Comparison of ENCODE assay signal across 9 mouse cellular contexts in the genomic region with DNA sequence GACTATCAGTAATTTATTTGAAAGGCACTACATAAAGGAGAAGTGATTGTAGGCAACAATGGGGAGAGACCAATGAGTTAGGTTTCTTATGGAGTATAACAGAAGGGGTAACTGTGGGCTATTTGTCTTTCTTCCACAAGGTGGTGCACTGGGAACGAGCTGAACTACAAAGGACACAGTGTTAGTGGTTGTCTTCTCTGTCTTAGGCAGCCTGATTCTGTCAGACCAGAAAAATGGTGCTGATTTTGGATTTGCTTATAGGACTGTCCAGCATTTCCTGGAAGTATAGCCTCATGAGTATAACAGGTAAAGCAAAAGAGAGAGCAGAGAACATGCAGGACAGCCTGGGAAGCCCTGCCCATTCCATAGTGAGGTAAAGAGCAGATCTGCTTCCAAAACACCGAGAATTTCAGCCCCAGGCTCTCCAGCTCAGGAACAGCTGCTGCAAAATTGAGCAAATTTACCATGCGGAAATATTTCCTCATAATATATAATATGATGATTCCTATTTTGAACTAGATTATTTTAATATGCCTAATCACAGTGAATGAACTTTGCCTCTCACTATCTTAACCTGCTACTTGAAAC.
DNase-seq lines count a peak whose midpoint lies in the region; ATAC-seq and TF ChIP-seq lines count a peak whose summit lies in the region.
"Had no signal": no experiment of that assay in that cellular context is flagged by ENCODE, and none has a peak within 500 bp of the region (broad histone marks: within the 10 kb centered on the region; RNA-seq: fewer than 3 reads in every experiment).

No protein-coding gene starts in this region.

- no peaks in the 10 kb centered on the region for H3K36me3 ChIP-seq in ES-Bruce4 (ENCODE audit: control insufficient read depth, insufficient read depth, low read length, poor library complexity, severe bottlenecking)
- H3K36me3 ChIP-seq in hindbrain, embryonic 10.5 days: no peaks in the 10 kb centered on the region
- H3K36me3 ChIP-seq in midbrain, embryonic 11.5 days (ENCODE audit: control insufficient read depth, insufficient read depth, low read length): no peaks in the 10 kb centered on the region
- H3K36me3 ChIP-seq: embryonic facial prominence, embryonic 15.5 days had no signal

- ATAC-seq in midbrain, embryonic 11.5 days (ENCODE audit: low FRiP score): peak; percentile 75; the same call in 1 of the 2 replicates
- no peak for ATAC-seq in inflammation-experienced regulatory T-cells, adult 6 months

- TF ChIP-seq POLR2A in ES-Bruce4 (IDR thresholded peaks at IDR 0.05; ENCODE audit: insufficient read depth, low read length): no peak

- WGBS in hindbrain, embryonic 10.5 days: 49% methylated on average over 3 of the region's 3 CpGs
- WGBS in midbrain, embryonic 11.5 days: 42% methylated on average over 3 of the region's 3 CpGs

- no peaks in the 10 kb centered on the region for H3K4me1 ChIP-seq in ES-Bruce4 (ENCODE audit: control insufficient read depth, insufficient read depth, low read length)
- peaks cover 6% of the 10 kb centered on the region; the same call in 1 of the 2 replicates for H3K4me1 ChIP-seq in hindbrain, embryonic 10.5 days (replicated peaks)
- H3K4me1 ChIP-seq in midbrain, embryonic 11.5 days (ENCODE audit: control insufficient read depth, insufficient read depth, low read length): peaks cover 4% of the 10 kb centered on the region
- H3K4me1 ChIP-seq: embryonic facial prominence, embryonic 15.5 days had no signal

- peak; percentile 6 for TF ChIP-seq CTCF in ES-Bruce4 (IDR thresholded peaks at IDR 0.05; ENCODE audit: low read depth, low read length)

- H3K4me2 ChIP-seq in midbrain, embryonic 11.5 days: no peak overlapping the region
- H3K4me2 ChIP-seq: embryonic facial prominence, embryonic 15.5 days had no signal

- H3K4me3 ChIP-seq in ES-Bruce4 (ENCODE audit: low read depth, low read length): no peak overlapping the region
- no peak overlapping the region for H3K4me3 ChIP-seq in hindbrain, embryonic 10.5 days
- H3K4me3 ChIP-seq in midbrain, embryonic 11.5 days (ENCODE audit: low read depth, low read length): no peak overlapping the region
- H3K4me3 ChIP-seq: embryonic facial prominence, embryonic 15.5 days had no signal

- H3K27me3 ChIP-seq in ES-Bruce4 (ENCODE audit: control insufficient read depth, insufficient read depth, low read length, poor library complexity, severe bottlenecking): no peaks in the 10 kb centered on the region
- H3K27me3 ChIP-seq in hindbrain, embryonic 10.5 days (ENCODE audit: insufficient read depth, poor library complexity, severe bottlenecking): no peaks in the 10 kb centered on the region
- no peaks in the 10 kb centered on the region for H3K27me3 ChIP-seq in midbrain, embryonic 11.5 days (ENCODE audit: control insufficient read depth, insufficient read depth, low read length)
- H3K27me3 ChIP-seq: embryonic facial prominence, embryonic 15.5 days had no signal

- peak; percentile 17 for DNase-seq in adrenal gland, postnatal 14 days
- peak; percentile 3 for DNase-seq in fat pad, adult 2 months (ENCODE audit: extremely low read depth, low read depth, low spot score)
- DNase-seq in hindbrain, embryonic 10.5 days (ENCODE audit: low spot score): peak; percentile 58
- DNase-seq in layer of hippocampus, adult 9-11 months: peak; percentile 85
- peak; percentile 86 for DNase-seq in midbrain, embryonic 11.5 days (ENCODE audit: low spot score, missing footprints)
- DNase-seq in telencephalon, adult 2 months (ENCODE audit: low read depth, low spot score): peak; percentile 65

- H3K27ac ChIP-seq in ES-Bruce4 (ENCODE audit: insufficient read depth, low read length): no peak overlapping the region
- peak overlapping the region; percentile 35 for H3K27ac ChIP-seq in hindbrain, embryonic 10.5 days
- peak overlapping the region; percentile 40; the same call in 1 of the 2 replicates for H3K27ac ChIP-seq in midbrain, embryonic 11.5 days (ENCODE audit: low read depth, low read length)
- H3K27ac ChIP-seq: embryonic facial prominence, embryonic 15.5 days had no signal

- no peak for TF ChIP-seq EP300 in ES-Bruce4 (IDR thresholded peaks at IDR 0.05; ENCODE audit: insufficient read depth, low read depth, low read length)

- H3K9ac ChIP-seq in ES-Bruce4 (ENCODE audit: low read depth, poor library complexity, severe bottlenecking): no peak overlapping the region
- no peak overlapping the region for H3K9ac ChIP-seq in midbrain, embryonic 11.5 days (ENCODE audit: low read length)
- H3K9ac ChIP-seq: embryonic facial prominence, embryonic 15.5 days had no signal

- H3K9me3 ChIP-seq in ES-Bruce4 (replicated peaks; ENCODE audit: control insufficient read depth, insufficient read depth, low read length, poor library complexity, severe bottlenecking): no peaks in the 10 kb centered on the region
- H3K9me3 ChIP-seq in hindbrain, embryonic 10.5 days: no peaks in the 10 kb centered on the region
- no peaks in the 10 kb centered on the region for H3K9me3 ChIP-seq in midbrain, embryonic 11.5 days (ENCODE audit: control insufficient read depth, low read length)
- H3K9me3 ChIP-seq: embryonic facial prominence, embryonic 15.5 days had no signal

Comparison
In these comparisons a context has a peak if more than half of its experiments do, and no peak if none do; other contexts are left out.
1. DNase-seq: peak in every context shown above with its lines; median percentile 86 in midbrain, embryonic 11.5 days; 85 in layer of hippocampus, adult 9-11 months; 65 in telencephalon, adult 2 months; 58 in hindbrain, embryonic 10.5 days; 17 in adrenal gland, postnatal 14 days; 3 in fat pad, adult 2 months.